Mouse (Mus musculus) B cell, adult 2 months (primary cell): ENCODE results near the gene Matn1.
A peak's percentile ranks its signal among the peaks of the same experiment; 100 is the strongest.

Experiments used
- DNase-seq, 2 experiments: peaks; one replicate each; pipeline ENCODE4 v3.0.0; 2022

Matn1 gene

GRCm38 (mm10) chr4:130944112-130944511, at the start of gene Matn1:
TSS of gene Matn1 (plus strand) at chr4:130944385.
- DNase-seq: no peak

- DNase-seq: no peak
These were observed 48.5 kb upstream of the Matn1 start for GRCm38 (mm10) chr4:130895701-130896100.

DNA sequence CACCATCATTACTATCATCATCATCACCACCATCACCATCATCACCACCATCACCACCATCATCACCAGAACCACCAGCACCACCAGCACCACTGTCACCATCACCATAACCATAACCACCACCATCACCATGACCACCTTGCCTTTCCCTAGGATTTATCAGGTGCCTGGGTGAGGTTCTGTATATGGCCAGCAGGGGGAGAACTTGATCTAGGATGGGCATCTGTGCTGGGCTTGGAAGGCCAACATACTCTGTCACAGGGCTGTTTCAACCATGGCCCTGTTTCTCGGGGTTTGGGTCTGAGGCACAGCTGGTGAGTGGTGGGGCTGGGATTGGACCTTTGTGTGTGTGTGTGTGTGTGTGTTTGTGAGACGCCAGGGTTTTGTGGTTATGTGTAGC, 47.8 kb upstream of the Matn1 start:
- peak; percentile 85 to 89 for DNase-seq

DNA sequence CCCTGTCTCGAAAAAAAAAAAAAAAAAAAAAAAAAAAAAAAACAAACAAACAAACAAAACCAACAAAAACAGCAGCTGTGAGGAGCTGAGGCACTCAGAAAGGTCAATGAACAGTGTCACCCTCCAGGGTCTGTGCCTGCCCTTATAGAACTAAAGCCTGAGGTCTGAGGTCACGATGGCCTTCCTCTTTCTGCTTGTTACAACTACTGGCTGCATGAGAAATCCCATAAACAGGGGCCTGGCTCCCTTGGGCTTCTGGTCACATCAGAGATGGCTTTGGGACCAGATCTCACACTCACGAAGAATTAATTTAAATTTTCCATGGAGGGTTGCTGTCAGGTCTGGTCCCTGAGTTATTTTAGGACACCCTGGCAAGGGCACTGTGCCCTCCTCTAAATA, 44.8 kb upstream of the Matn1 start:
- DNase-seq: peak in 1 of 2 experiments; percentile 55

DNA sequence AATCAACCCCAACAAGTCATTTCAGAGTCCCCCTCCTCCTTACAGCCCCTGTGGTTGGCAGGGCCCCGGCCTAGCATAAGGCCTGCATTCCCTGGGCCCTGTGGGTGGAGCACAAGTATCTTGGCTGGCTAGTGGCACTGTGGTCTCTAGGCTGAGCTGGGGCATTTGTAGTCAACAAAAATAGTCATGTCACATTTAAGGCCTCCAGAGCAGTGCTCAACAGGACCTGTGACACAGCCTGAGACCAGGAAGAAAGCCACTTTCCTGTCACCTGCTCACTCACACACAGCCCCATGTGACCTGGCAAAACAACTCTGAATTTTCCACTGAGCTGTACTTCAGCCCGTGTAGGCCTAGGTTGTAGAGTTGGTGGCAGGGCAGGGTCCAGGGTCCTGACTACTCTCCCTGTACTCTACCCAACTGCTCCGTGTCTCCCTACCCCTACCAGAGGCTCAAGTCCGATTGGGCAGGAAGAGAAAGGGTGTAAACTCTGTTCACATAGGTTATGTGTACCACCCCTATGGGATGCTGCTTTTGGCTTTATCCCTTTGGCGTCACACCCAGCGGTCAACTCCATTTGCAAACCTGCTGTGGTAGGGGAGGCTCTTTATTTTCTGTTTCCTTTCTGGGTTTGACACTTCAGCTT, 44.3 kb upstream of the Matn1 start:
- DNase-seq: peak; percentile 61 to 63

DNA sequence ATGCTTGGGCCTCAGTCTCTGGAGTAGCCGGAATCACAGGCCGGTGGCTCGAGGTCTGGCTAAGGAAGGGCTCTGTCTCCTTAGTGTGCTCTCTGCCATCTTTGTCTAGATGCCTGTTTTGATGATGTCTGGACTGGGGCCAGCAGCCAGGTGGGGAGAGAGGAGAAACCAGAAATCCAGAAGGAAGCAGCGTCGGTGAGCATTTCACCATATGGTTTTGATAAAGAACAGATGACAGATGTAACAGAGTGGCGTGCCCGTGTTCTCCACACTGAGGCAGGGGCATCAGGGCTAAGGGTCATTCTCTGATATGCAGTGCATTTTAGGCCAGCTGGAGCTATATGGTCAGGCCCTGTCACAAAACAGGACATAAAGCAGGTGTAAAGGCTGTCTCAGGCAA, 43.4 kb upstream of the Matn1 start:
- no peak for DNase-seq

DNA sequence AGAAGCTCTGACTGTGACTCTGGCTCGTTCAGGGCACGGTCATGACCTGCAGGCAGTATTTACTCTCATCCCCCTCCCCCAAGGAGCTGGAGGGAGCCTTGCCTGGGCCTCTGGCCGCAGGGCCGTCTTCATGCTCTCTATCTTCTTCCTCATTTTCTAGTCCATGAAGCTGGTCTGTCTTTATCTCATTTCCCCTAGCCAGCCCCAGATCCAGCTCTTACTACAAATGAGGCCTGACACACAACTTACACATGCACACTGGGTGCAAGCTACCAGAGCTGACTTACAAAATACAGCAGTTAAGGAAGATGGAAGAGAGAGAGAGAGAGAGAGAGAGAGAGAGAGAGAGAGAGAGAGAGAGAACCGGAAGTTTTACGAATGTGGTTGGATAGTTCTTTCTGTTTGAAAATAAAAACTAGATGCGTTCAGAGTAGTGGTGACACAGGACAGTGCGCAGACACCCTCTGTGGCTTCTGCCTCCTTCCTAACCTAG, 41.9 kb upstream of the Matn1 start:
- DNase-seq: peak; percentile 56 to 59

GRCm38 (mm10) chr4:130905025-130905424, 39.2 kb upstream of the Matn1 start:
- DNase-seq: no peak

DNA sequence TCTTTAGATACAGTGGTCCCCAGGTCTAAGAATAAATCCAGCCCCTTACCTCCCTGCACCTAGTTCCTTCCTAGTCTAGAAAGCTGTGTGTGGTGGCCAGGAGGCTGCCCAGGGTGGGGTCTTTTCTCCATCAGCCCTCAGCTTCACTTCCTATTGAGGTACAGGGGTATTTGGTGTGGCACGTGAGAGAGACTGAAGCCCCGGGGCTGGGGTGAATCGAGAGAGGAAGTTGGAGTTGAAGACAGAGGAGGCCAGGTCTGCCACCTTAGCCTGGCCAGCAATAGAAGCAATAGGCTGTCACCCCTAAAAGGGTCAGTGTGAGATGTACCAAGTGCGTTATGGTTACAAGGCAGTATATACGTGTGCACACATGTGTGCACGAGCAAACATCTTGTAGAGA, 38.3 kb upstream of the Matn1 start:
- DNase-seq: peak in 1 of 2 experiments; percentile 38

GRCm38 (mm10) chr4:130906296-130906695, 37.9 kb upstream of the Matn1 start:
- no peak for DNase-seq

DNA sequence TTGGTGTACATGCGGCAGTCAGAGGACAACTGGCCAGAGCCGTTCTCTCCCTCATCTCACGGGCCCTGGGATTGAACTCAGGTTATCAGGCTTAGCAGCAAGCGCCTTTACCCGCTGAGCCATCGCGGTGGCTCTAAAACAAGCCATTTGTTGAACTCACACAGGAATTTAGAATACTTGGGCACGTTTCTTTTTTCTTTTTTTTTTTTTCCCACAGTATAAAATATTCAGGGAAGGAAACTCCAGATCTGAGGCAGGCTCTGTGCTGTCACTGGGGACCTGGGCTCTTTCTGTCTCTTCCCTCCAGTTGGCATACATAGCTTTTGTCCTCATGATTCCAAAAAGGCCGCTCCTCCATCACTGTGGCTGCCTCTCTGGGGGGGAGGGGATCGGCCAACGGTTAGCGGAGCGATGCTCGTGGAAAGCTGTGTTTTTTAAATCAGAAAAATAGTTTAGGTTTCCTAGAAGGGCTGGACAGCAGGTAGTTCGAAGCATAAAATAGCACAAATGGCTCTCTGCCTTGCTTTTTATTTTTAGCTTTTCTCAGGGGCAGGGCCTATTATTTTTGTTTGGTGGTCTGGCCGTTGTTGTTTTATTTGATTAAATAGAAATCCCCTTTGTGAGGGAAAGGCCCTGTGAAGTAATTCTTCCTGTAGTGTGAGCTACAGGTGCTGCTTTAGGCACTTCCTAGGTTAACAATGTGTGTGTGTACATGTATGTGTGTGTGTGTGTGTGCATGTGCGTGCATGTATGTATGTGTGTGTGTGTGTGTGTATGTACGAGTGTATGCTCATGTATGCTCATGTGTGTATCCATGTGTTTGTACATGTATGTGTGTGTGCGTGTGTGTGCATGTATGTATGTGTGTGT, 36.8 kb upstream of the Matn1 start:
- DNase-seq: no peak

DNA sequence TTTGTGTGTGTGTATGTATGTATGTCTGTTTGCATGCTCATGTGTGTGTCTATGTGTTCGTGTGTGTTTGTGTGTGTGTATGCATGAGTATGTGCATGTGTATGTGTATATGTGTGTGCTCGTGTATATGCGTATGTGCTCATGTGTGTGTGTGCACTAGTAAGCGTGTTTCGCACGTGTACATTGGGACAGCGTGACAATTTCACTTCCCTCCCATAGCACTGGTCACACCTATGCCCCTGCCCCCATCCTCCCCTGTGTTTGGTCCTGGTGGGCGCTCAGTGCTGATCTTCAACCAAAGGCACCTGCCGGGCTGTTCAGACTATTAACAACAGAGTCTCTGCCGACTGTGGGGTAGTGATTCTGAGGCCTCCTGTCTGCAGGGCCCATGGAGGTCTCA, 36.1 kb upstream of the Matn1 start:
- DNase-seq: no peak

GRCm38 (mm10) chr4:130909167-130909874, 34.9 kb upstream of the Matn1 start:
- no peak for DNase-seq

GRCm38 (mm10) chr4:130910666-130911065, 33.5 kb upstream of the Matn1 start:
- DNase-seq: peak; percentile 47 to 48

DNA sequence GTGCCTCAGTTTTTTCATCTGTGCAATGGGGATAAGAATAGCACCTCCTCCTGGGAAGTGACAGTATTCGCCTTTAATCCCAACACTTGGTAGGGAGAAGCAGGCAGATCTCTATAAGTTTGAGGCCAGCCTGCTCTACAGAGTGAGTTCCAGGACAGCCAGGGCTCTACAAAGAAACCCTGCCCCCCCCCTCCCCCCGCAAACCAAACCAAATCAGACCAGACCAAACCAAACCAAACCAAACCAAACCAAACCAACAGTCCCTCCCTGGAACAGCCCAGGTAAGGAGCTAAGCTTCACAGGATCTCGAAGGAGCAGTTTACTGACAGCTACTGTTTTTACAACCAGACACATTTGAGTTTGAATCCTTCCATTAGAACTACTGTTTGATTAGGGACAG, 31.6 kb upstream of the Matn1 start:
- DNase-seq: no peak

DNA sequence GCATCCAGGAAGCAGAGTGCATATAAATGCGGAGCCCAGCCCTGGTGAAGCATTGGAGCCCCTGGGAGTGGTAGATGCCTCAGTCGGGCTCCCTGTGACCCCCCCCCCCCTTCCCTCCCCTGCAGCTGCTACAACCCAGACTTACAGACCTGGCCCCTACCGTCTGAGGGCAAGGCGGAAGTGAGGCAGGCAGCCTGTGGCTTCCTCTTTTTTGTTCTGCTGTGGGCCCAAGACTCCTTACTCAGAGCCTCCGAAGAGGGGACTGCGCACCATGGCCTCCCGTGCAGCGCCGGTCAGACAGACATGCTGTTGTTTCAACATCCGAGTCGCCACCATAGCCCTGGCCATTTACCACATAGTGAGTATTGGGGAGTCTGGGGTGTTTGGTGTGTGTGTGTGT, 31.1 kb upstream of the Matn1 start, which contains the start of gene Laptm5:
TSS of gene Laptm5 (plus strand) at position 49 of the 400 bp plus-strand sequence.
- peak; percentile 86 to 88 for DNase-seq

- DNase-seq: peak; percentile 51 to 55
These were observed 30.7 kb upstream of the Matn1 start for GRCm38 (mm10) chr4:130913511-130913910.

DNA sequence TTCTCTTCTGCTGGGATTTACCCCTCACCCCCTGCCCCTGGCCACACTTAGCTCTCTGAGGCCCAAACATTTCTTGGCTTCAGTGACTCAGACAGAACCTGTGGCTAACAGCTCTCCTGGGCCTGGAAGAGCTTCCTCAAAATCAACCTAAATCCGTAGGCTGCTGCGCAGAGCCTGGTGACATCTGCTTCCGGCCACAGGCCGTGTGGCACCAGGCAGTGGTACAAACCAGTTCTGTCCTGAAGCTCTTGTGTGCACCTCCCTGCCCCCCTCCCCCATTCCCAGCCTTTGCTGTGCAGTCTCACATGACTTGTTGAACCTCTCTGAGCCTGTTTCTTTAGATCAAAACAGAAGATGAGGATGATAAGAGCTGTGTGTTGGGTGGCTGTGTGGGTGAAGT, 30.2 kb upstream of the Matn1 start:
- peak; percentile 76 to 82 for DNase-seq

DNA sequence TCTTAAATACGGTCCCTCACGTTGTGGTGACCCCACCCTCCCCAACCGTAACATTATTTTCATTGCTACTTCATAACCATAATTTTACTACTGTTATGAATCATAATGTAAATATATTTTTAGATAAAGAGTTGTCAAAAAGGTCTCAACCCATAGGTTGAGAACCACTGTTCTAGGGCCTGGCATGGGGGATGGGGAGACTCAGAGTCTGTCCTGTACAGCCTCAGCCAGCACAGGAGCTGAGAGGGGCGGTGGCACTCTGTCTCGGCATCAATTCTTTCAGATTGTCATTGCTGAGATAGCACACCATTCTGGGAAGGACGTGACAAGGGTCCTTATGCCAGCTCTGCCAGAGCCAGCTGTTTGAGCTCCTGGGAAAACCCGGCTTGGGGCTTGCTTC, 29.7 kb upstream of the Matn1 start:
- DNase-seq: peak; percentile 51 to 55

GRCm38 (mm10) chr4:130915006-130915667, 29.0 kb upstream of the Matn1 start:
- no peak for DNase-seq

GRCm38 (mm10) chr4:130915668-130916035, 28.5 kb upstream of the Matn1 start:
- peak; percentile 85 to 87 for DNase-seq

DNA sequence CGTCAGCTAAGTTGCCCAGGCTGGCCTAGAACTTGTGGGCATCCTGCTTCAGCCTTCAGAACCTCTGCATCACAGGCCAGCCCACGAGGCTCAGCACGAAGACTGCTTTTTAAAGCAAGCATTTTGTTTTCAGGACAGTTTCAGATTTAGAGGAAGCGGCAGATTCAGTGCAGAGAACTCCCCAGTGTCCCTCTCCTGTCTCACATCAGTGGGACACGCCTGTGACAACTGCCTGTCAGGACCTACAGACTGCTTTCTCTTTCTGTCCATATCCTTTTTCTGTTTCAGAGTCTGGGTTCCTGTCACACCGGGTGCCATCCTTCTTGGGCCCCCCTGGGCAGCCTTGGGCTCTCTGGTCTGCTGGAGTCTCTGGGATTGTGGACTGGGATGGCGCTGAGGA, 27.5 kb upstream of the Matn1 start:
- peak in 1 of 2 experiments; percentile 48 for DNase-seq

- peak in 1 of 2 experiments; percentile 21 for DNase-seq
These were observed 26.6 kb upstream of the Matn1 start for GRCm38 (mm10) chr4:130917564-130917963.
